Mouse (Mus musculus) hindbrain, embryonic 13.5 days (tissue): Measurements from ENCODE around the gene Slc17a6. TPM values are rescaled to one million over a fixed set of nuclear protein-coding genes. Genes with fewer than 3 reads are reported as not detected.
"Not testable (repeated sequence)": the region's sequence is repeated elsewhere in the genome, so short reads cannot be mapped to it uniquely, and the experiment has no call there.

ENCODE experiments used
- ATAC-seq: fragments of 200-750 bp; cut with Nextera tagmentation; 2 replicates; pipeline ENCODE4 v1.8.0; 2017; ENCODE audit warnings: moderate TSS enrichment; ENCODE audit not compliant: low FRiP score
- H3K27ac ChIP-seq: fragments of 300-500 bp; sonication (generic); 2 replicates; pipeline ENCODE4 v1.5.1; 2015; ENCODE audit warnings: inconsistent platforms, mild to moderate bottlenecking, moderate library complexity
- H3K27me3 ChIP-seq: fragments of 300-500 bp; sonication (generic); 2 replicates; pipeline ENCODE4 v1.6.1; 2015; ENCODE audit warnings: mild to moderate bottlenecking, inconsistent platforms
- H3K36me3 ChIP-seq: fragments of 300-500 bp; sonication (generic); 2 replicates; pipeline ENCODE4 v1.6.1; 2015; ENCODE audit warnings: mild to moderate bottlenecking, inconsistent platforms
- H3K4me1 ChIP-seq: fragments of 300-500 bp; sonication (generic); replicated peaks from 2 replicates; pipeline ENCODE4 v1.6.1; 2015; ENCODE audit warnings: inconsistent platforms
- H3K4me2 ChIP-seq: fragments of 300-500 bp; sonication (generic); 2 replicates; pipeline ENCODE4 v1.6.1; 2015; ENCODE audit warnings: inconsistent platforms, mild to moderate bottlenecking, moderate library complexity
- H3K4me3 ChIP-seq: fragments of 300-500 bp; sonication (generic); 2 replicates; pipeline ENCODE4 v1.5.1; 2015; ENCODE audit warnings: mild to moderate bottlenecking, inconsistent platforms
- H3K9ac ChIP-seq: fragments of 300-500 bp; sonication (generic); 2 replicates; pipeline ENCODE4 v1.6.1; 2015; ENCODE audit warnings: mild to moderate bottlenecking, inconsistent platforms
- H3K9me3 ChIP-seq: fragments of 300-500 bp; sonication (generic); 2 replicates; pipeline ENCODE4 v1.6.1; 2016; ENCODE audit warnings: inconsistent platforms
- WGBS: fragments of 180-500 bp; shearing (Covaris S2); methylation state at CpG from one replicate; pipeline ENCODE4 v1.1.7; 2015; 5-methylcytosine and 5-hydroxymethylcytosine counted together
- polyA plus RNA-seq: library from polyadenylated mRNA; unstranded; fragments of >200 nt; fragmentation: Nextera tagmentation; extraction: Ambion mirVana; gene quantifications from 2 replicates; pipeline ENCODE4 v1.2.1, GENCODE M21; 2015

Gene Slc17a6
- polyA plus RNA-seq, 1 experiment from 2014 or later = 78.6 TPM

DNA sequence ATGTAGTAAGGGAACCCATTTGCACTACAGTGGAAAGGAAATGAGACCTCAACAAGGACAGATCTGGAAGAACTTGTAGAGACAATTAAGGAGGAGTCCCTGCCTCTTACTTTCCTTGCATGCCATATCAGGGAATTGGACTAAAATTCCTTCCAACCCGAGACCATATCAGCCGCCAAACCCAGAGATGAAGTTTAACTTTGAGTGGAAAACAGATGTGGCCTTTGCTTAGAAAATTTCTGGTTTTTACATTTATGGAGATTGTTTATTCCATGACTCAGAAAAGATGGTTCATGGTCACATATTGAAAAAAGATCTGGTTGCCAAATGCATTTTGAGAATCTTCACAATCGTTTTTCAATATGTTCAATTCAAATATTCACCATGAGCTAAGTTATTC, 87.7 kb downstream of the Slc17a6 start:
- Histone ChIP-seq H3K4me2 (no peak overlapping the region), H3K27ac (no peak overlapping the region), H3K9ac (no peak overlapping the region), H3K4me3 (no peak overlapping the region), H3K36me3 (no peaks in the 10 kb centered on the region), H3K4me1 (no peaks in the 10 kb centered on the region), H3K9me3 (no peaks in the 10 kb centered on the region), H3K27me3 (no peaks in the 10 kb centered on the region)
- ATAC-seq = no peak
- WGBS = 89% methylated on average over 3 of the region's 3 CpGs

GRCm38 (mm10) chr7:51710346-51710745, 88.5 kb downstream of the Slc17a6 start:
- H3K4me3 ChIP-seq, H3K27ac ChIP-seq, H3K9me3 ChIP-seq, H3K27me3 ChIP-seq, ATAC-seq, H3K4me2 ChIP-seq, H3K9ac ChIP-seq, H3K4me1 ChIP-seq, H3K36me3 ChIP-seq: not testable (repeated sequence)
- 86% methylated on average over 3 of the region's 3 CpGs for WGBS

DNA sequence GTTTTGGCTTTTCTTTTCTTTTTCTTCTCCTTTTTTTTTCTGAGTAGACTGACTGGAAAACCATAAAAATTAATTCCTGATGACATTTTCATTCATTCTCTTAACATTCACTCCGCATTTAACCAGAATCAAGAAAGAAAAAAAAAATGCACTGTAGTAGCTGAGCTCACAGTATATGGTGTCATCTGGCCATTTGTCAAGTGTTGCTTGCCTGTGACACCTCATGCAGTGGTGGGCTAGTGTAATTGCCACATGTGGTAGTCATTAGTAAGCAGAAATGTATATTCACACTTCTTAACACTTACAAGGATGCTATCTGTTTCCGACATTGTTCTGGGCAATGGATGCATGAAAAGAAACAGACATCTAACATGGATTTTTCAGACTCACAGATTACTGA, 94.0 kb downstream of the Slc17a6 start:
- Histone ChIP-seq H3K27me3 (no peaks in the 10 kb centered on the region), H3K36me3 (no peaks in the 10 kb centered on the region), H3K9ac (no peak overlapping the region), H3K4me1 (no peaks in the 10 kb centered on the region), H3K4me3 (no peak overlapping the region), H3K4me2 (no peak overlapping the region), H3K27ac (no peak overlapping the region), H3K9me3 (no peaks in the 10 kb centered on the region)
- 88% methylated on average over 2 of the region's 2 CpGs for WGBS
- no peak for ATAC-seq

Other genes starting within 250 kb of the Slc17a6 start
- 0.85 and 0.90 TPM in 2 replicates for gene Ano5, start 111.0 kb upstream of the Slc17a6 start, polyA plus RNA-seq
- 13.0 and 16.6 TPM in 2 replicates for gene Gas2, start 240.0 kb downstream of the Slc17a6 start, polyA plus RNA-seq
- gene Fancf, start 240.3 kb downstream of the Slc17a6 start, polyA plus RNA-seq = 6.4 and 7.5 TPM in 2 replicates